In genomic region chr1:155560021-155560420, GRCm38 (mm10) we compare ENCODE assay signal across 12 mouse cellular contexts. TPM values are rescaled to one million over a fixed set of nuclear protein-coding genes. Genes with fewer than 3 reads are reported as not detected.
DNase-seq lines count a peak whose midpoint lies in the region; ATAC-seq and TF ChIP-seq lines count a peak whose summit lies in the region.
"Had no signal": no experiment of that assay in that cellular context is flagged by ENCODE, and none has a peak within 500 bp of the region (broad histone marks: within the 10 kb centered on the region; RNA-seq: fewer than 3 reads in every experiment).

No protein-coding gene starts in this region.

- in situ Hi-C loops in CH12.LX (cut with MboI; ENCODE audit: low pct_ligation_motif_present, low pct_unique_long_range_greater_than_20kb, low sequenced_read_pairs) = no loop called here

- peaks cover 22% of the 10 kb centered on the region for H3K79me2 ChIP-seq in CH12.LX (replicated peaks; ENCODE audit: control insufficient read depth, extremely low read depth, insufficient read depth, poor library complexity, severe bottlenecking)

- H3K36me3 ChIP-seq in intestine, embryonic 14.5 days (ENCODE audit: control insufficient read depth, insufficient read depth, low read length) = peaks cover 4% of the 10 kb centered on the region; the same call in 1 of the 2 replicates
- H3K36me3 ChIP-seq in intestine, postnatal 0 days (ENCODE audit: control insufficient read depth, insufficient read depth) = no peaks in the 10 kb centered on the region
- peaks cover 0 to 24% of the 10 kb centered on the region in 2 experiments for H3K36me3 ChIP-seq in CH12.LX (replicated peaks in 1 of 2; ENCODE audit: control insufficient read depth in 1 of 2, insufficient read depth in 1 of 2, low read length in 1 of 2)
- H3K36me3 ChIP-seq in forebrain, embryonic 13.5 days (ENCODE audit: poor library complexity, severe bottlenecking) = no peaks in the 10 kb centered on the region
- H3K36me3 ChIP-seq in liver, embryonic 13.5 days = peaks cover 5% of the 10 kb centered on the region

- TF ChIP-seq RAD21 in CH12.LX (IDR thresholded peaks at IDR 0.05; ENCODE audit: low read depth, low read length) = no peak

- dilution Hi-C loops in CH12.LX (cut with MboI; ENCODE audit: extremely low pct_ligation_motif_present, extremely low pct_unique_long_range_greater_than_20kb, low sequenced_read_pairs) = no loop called here

- no peak for TF ChIP-seq CTCF in intestine, postnatal 0 days (IDR thresholded peaks at IDR 0.05; ENCODE audit: low read depth)
- no peak for TF ChIP-seq CTCF in CH12.LX (conservative IDR thresholded peaks at IDR 0.05 in 1 of 2, IDR thresholded peaks at IDR 0.05 in 1 of 2; ENCODE audit: low read depth in 2 of 2, low read length in 2 of 2)

- peak overlapping the region; percentile 20; the same call in 1 of the 2 replicates for H3K4me2 ChIP-seq in intestine, embryonic 14.5 days (ENCODE audit: low read length)
- H3K4me2 ChIP-seq in intestine, postnatal 0 days (replicated peaks; ENCODE audit: low read depth) = no peak overlapping the region
- peak overlapping the region; percentile 41; the same call in 1 of the 2 replicates for H3K4me2 ChIP-seq in CH12.LX (ENCODE audit: insufficient read depth, low read depth, poor library complexity, severe bottlenecking)
- peak overlapping the region; percentile 34 for H3K4me2 ChIP-seq in forebrain, embryonic 13.5 days
- H3K4me2 ChIP-seq in liver, embryonic 13.5 days = peak overlapping the region; percentile 82

- DNase-seq in intestine, embryonic 14.5 days (ENCODE audit: low spot score) = no peak
- DNase-seq in CH12.LX (ENCODE audit: extremely low read depth) = no peak
- DNase-seq in liver, embryonic 13.5 days = no peak
- no peak for DNase-seq in urinary bladder, postnatal 4 days (ENCODE audit: low spot score in 2 of 2)
- DNase-seq in cerebellum, adult 8-10 months = no peak
- no peak for DNase-seq in frontal cortex, adult 2 months (ENCODE audit: extremely low spot score in 1 of 2, low spot score in 1 of 2)
- DNase-seq: embryo, embryonic 11 days; kidney, adult 9 months; right cerebral cortex, postnatal 4 days had no signal

- H3K27me3 ChIP-seq in intestine, embryonic 14.5 days (replicated peaks; ENCODE audit: control insufficient read depth, insufficient read depth, low read length) = no peaks in the 10 kb centered on the region
- no peaks in the 10 kb centered on the region for H3K27me3 ChIP-seq in intestine, postnatal 0 days (replicated peaks; ENCODE audit: control insufficient read depth, insufficient read depth, low read length)
- no peaks in the 10 kb centered on the region for H3K27me3 ChIP-seq in CH12.LX (replicated peaks)
- H3K27me3 ChIP-seq in forebrain, embryonic 13.5 days = no peaks in the 10 kb centered on the region
- no peaks in the 10 kb centered on the region for H3K27me3 ChIP-seq in liver, embryonic 13.5 days

- no peaks in the 10 kb centered on the region for H3K9me3 ChIP-seq in intestine, embryonic 14.5 days (ENCODE audit: control insufficient read depth, low read length)
- no peaks in the 10 kb centered on the region for H3K9me3 ChIP-seq in intestine, postnatal 0 days (ENCODE audit: control insufficient read depth)
- H3K9me3 ChIP-seq in CH12.LX (replicated peaks; ENCODE audit: low read length) = no peaks in the 10 kb centered on the region
- no peaks in the 10 kb centered on the region for H3K9me3 ChIP-seq in forebrain, embryonic 13.5 days (replicated peaks)
- H3K9me3 ChIP-seq in liver, embryonic 13.5 days (replicated peaks) = no peaks in the 10 kb centered on the region

- no peak overlapping the region for H3K9ac ChIP-seq in intestine, embryonic 14.5 days (ENCODE audit: low read length)
- no peak overlapping the region for H3K9ac ChIP-seq in intestine, postnatal 0 days (ENCODE audit: low read depth, low read length)
- H3K9ac ChIP-seq in CH12.LX (ENCODE audit: insufficient read depth, low read depth) = no peak overlapping the region
- H3K9ac ChIP-seq in forebrain, embryonic 13.5 days = no peak overlapping the region
- H3K9ac ChIP-seq in liver, embryonic 13.5 days = peak overlapping the region; percentile 49

- no peak overlapping the region for H3K4me3 ChIP-seq in intestine, embryonic 14.5 days (ENCODE audit: low read depth, low read length)
- H3K4me3 ChIP-seq in intestine, postnatal 0 days (ENCODE audit: low read depth, low read length) = no peak overlapping the region
- no peak overlapping the region for H3K4me3 ChIP-seq in CH12.LX (replicated peaks in 1 of 3; ENCODE audit: low read depth in 2 of 3, low read length in 2 of 3, poor library complexity in 1 of 3)
- peak overlapping the region; percentile 10; the same call in 1 of the 2 replicates for H3K4me3 ChIP-seq in forebrain, embryonic 13.5 days
- H3K4me3 ChIP-seq in liver, embryonic 13.5 days (replicated peaks) = peak overlapping the region; percentile 91

- H3K27ac ChIP-seq in intestine, embryonic 14.5 days (ENCODE audit: low read depth) = no peak overlapping the region
- no peak overlapping the region for H3K27ac ChIP-seq in intestine, postnatal 0 days (ENCODE audit: low read depth, low read length)
- no peak overlapping the region for H3K27ac ChIP-seq in CH12.LX (ENCODE audit: insufficient read depth, low read depth)
- no peak overlapping the region for H3K27ac ChIP-seq in forebrain, embryonic 13.5 days
- no peak overlapping the region for H3K27ac ChIP-seq in liver, embryonic 13.5 days

- TF ChIP-seq POLR2A in CH12.LX (IDR thresholded peaks at IDR 0.05; ENCODE audit: low read depth, low read length) = no peak

- peaks cover 11% of the 10 kb centered on the region for H3K4me1 ChIP-seq in intestine, embryonic 14.5 days (replicated peaks; ENCODE audit: control insufficient read depth, insufficient read depth, low read length)
- H3K4me1 ChIP-seq in intestine, postnatal 0 days (replicated peaks; ENCODE audit: control insufficient read depth, insufficient read depth, low read length) = no peaks in the 10 kb centered on the region; the same call in 1 of the 2 replicates
- H3K4me1 ChIP-seq in CH12.LX (ENCODE audit: control insufficient read depth in 1 of 2, insufficient read depth in 2 of 2) = peaks cover 3 to 41% of the 10 kb centered on the region in 2 experiments; a peak in 3 of 4 replicates
- H3K4me1 ChIP-seq in forebrain, embryonic 13.5 days = peaks cover 30% of the 10 kb centered on the region
- H3K4me1 ChIP-seq in liver, embryonic 13.5 days (replicated peaks) = peaks cover 44% of the 10 kb centered on the region

- no peak for TF ChIP-seq EP300 in CH12.LX (IDR thresholded peaks at IDR 0.05; ENCODE audit: low read length)

- no peak for ATAC-seq in intestine, embryonic 14.5 days (replicated peaks; ENCODE audit: low FRiP score, low TSS enrichment, low read depth)
- no peak for ATAC-seq in intestine, postnatal 0 days
- no peak for ATAC-seq in forebrain, embryonic 13.5 days
- ATAC-seq in liver, embryonic 13.5 days (ENCODE audit: low read depth) = no peak
- ATAC-seq: CD4-positive, CD25-positive, alpha-beta regulatory T cell, adult 4 months had no signal

- WGBS in intestine, embryonic 14.5 days = 87% methylated on average over 4 of the region's 4 CpGs
- WGBS in intestine, postnatal 0 days = 81% methylated on average over 4 of the region's 4 CpGs
- WGBS in forebrain, embryonic 13.5 days = 92% methylated on average over 4 of the region's 4 CpGs
- WGBS in liver, embryonic 13.5 days (ENCODE audit: insufficient replicate concordance) = 62% methylated on average over 4 of the region's 4 CpGs

TF ChIP-seq in CH12.LX, 34 proteins besides CTCF, POLR2A, EP300 and RAD21:
- no peak for TF ChIP-seq MXI1 (IDR thresholded peaks at IDR 0.05; ENCODE audit: low read depth, low read length)
- no peak for TF ChIP-seq RCOR1 (conservative IDR thresholded peaks at IDR 0.05; ENCODE audit: low read depth, low read length)
- TF ChIP-seq PAX5 (IDR thresholded peaks at IDR 0.05; ENCODE audit: low read length) = no peak
- no peak for TF ChIP-seq NELFE (IDR thresholded peaks at IDR 0.05; ENCODE audit: low read depth, low read length)
- TF ChIP-seq CHD1 (IDR thresholded peaks at IDR 0.05; ENCODE audit: low read depth, low read length) = no peak
- TF ChIP-seq BHLHE40 (IDR thresholded peaks at IDR 0.05; ENCODE audit: low read depth, low read length) = no peak
- TF ChIP-seq IRF4 (IDR thresholded peaks at IDR 0.05; ENCODE audit: low read depth, low read length) = no peak
- TF ChIP-seq JUN (IDR thresholded peaks at IDR 0.05; ENCODE audit: insufficient read depth, low read depth, low read length) = no peak
- no peak for TF ChIP-seq MEF2A (IDR thresholded peaks at IDR 0.05; ENCODE audit: borderline replicate concordance, low read depth, low read length)
- no peak for TF ChIP-seq TBP (conservative IDR thresholded peaks at IDR 0.05; ENCODE audit: low read depth, low read length)
- no peak for TF ChIP-seq MYC (IDR thresholded peaks at IDR 0.05; ENCODE audit: low read depth, low read length)
- TF ChIP-seq HCFC1 (IDR thresholded peaks at IDR 0.05; ENCODE audit: low read depth, low read length) = no peak
- no peak for TF ChIP-seq SMC3 (IDR thresholded peaks at IDR 0.05; ENCODE audit: low read depth, low read length)
- no peak for TF ChIP-seq MAFK (IDR thresholded peaks at IDR 0.05; ENCODE audit: insufficient replicate concordance, low read length)
- no peak for TF ChIP-seq ZNF384 (IDR thresholded peaks at IDR 0.05; ENCODE audit: low read depth, low read length)
- TF ChIP-seq GABPA (IDR thresholded peaks at IDR 0.05; ENCODE audit: insufficient replicate concordance, low read depth, low read length) = no peak
- no peak for TF ChIP-seq MAZ (IDR thresholded peaks at IDR 0.05; ENCODE audit: low read depth, low read length)
- TF ChIP-seq ZMIZ1 (IDR thresholded peaks at IDR 0.05; ENCODE audit: low read depth, low read length) = no peak
- no peak for TF ChIP-seq TCF12 (IDR thresholded peaks at IDR 0.05; ENCODE audit: low read depth, low read length)

RNA-seq across cellular contexts. Expression of gene Acbd6, which starts 2.1 kb away (rescaled TPM):
- 69.1 and 70.4 TPM in 2 replicates for polyA plus RNA-seq in intestine, embryonic 14.5 days (2014; fragmentation: Nextera tagmentation; extraction: Ambion mirVana)
- polyA plus RNA-seq in intestine, postnatal 0 days (2015; fragmentation: Nextera tagmentation; extraction: Ambion mirVana) = 49.4 and 49.7 TPM in 2 replicates
- total RNA-seq in CH12.LX (2012; rRNA removed) = 74.4 and 80.3 TPM in 2 replicates
- total RNA-seq in CH12.LX (2014; rRNA removed) = 51.9 and 52.6 TPM in 2 replicates
- polyA plus RNA-seq in CH12.LX (2012; ENCODE audit: insufficient read length, low read depth) = 91.1 and 97.8 TPM in 2 replicates
- polyA plus RNA-seq in forebrain, embryonic 13.5 days (2015; fragmentation: Nextera tagmentation; extraction: Ambion mirVana) = 74.2 and 84.3 TPM in 2 replicates
- polyA plus RNA-seq in liver, embryonic 13.5 days (2015; fragmentation: Nextera tagmentation; extraction: Ambion mirVana) = 58.1 and 61.4 TPM in 2 replicates
- 86.1 and 90.0 TPM in 2 replicates for polyA plus RNA-seq in frontal cortex, adult 2 months (2012; rRNA removed)

Comparison
In these comparisons a context has a peak if more than half of its experiments do, and no peak if none do; other contexts are left out.
1. H3K4me3 ChIP-seq: peak in forebrain, embryonic 13.5 days (single experiment) and liver, embryonic 13.5 days (single experiment); none in intestine, embryonic 14.5 days (single experiment), intestine, postnatal 0 days (single experiment) and CH12.LX (0 of 3).